Mouse (Mus musculus): ENCODE measurements around the gene Krt222. TPM values are rescaled to one million over a fixed set of nuclear protein-coding genes. Genes with fewer than 3 reads are reported as not detected.

The Krt222 gene
- polyA plus RNA-seq, 1 experiment from 2014 or later = 3.4 TPM

DNA sequence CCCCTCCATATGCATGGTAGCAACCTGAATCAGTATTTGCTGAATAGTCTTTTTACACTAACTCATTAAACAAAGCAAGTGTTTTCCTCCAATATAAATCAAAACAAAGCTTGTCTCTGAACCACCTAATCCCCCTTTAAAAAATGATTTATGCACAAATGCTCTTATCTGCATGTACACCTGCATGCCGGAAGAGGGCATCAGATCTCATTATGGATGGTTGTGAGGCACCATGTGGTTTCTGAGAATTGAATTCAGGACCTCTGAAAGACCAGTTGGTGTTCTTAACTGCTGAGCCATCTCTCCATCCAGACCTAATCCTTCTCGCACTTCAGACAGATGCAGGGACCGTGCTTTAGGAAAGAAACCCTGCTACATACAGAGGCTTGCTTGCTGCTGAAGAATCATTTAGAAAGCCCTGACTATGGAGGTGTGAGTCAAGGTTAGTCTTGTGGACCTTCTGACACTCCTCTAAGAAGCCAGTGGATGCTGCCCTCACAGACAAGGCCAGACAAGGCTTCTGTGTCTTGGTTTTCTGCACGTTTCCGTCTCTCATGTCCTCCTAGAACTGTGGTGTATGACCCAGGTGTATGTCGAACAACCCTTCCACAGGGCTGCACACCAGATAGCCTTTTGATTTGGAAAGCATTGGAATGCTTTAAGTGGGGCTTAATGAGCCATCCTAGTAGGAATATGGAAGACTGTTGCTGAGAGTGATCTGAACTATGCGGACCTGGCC is 26.5 kb downstream of the Krt222 start:
- H3K4me1 ChIP-seq (ENCODE audit: control insufficient read depth in 2 of 2, insufficient read depth in 2 of 2, low read length in 2 of 2) = peaks cover 2 to 8% of the 10 kb centered on the region in 2 experiments; a peak in 3 of 4 replicates
- no peak overlapping the region for H3K27ac ChIP-seq (replicated peaks in 1 of 2; ENCODE audit: control insufficient read depth in 1 of 2, insufficient read depth in 1 of 2, low read depth in 2 of 2, low read length in 2 of 2)
- WGBS = 87% methylated on average over 7 of the region's 7 CpGs
- no peaks in the 10 kb centered on the region for H3K27me3 ChIP-seq (ENCODE audit: control insufficient read depth, insufficient read depth, low read length)
- no peak overlapping the region for H3K4me3 ChIP-seq (ENCODE audit: control insufficient read depth in 1 of 2, insufficient read depth in 1 of 2, low read depth in 1 of 2, low read length in 2 of 2)
- no peak overlapping the region for H3K9ac ChIP-seq (ENCODE audit: low read length)
- no peaks in the 10 kb centered on the region for H3K9me3 ChIP-seq (ENCODE audit: control insufficient read depth, low read length)
- H3K4me2 ChIP-seq (ENCODE audit: low read length) = no peak overlapping the region
- no peak for ATAC-seq (ENCODE audit: insufficient number of reproducible peaks, insufficient read depth, low FRiP score, low read depth)
- H3K36me3 ChIP-seq (ENCODE audit: control insufficient read depth, insufficient read depth, low read length) = peaks cover 96% of the 10 kb centered on the region

DNA sequence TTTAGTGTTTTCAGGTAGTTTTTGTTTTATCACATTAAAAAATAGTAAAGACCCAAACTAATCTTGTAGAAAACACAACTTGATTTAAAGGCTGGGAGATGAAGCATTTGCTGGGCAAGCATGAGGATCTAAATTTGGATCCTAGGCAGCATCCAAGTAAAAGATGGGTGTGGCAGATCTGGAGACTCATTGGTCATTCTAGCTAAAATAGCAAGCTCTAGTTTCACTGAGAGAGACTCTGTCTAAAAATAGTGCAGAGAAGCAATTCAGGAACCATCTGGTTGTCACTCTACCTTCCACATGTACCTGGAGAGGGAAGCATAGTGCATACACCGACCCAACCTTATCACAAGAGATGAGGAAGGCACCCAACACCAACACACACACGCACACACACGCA is 27.7 kb downstream of the Krt222 start:
- Histone ChIP-seq H3K4me3 (ENCODE audit: control insufficient read depth in 1 of 2, insufficient read depth in 1 of 2, low read depth in 1 of 2, low read length in 2 of 2) (no peak overlapping the region), H3K4me1 (ENCODE audit: control insufficient read depth in 2 of 2, insufficient read depth in 2 of 2, low read length in 2 of 2) (peaks cover 2 to 8% of the 10 kb centered on the region in 2 experiments; a peak in 3 of 4 replicates), H3K9me3 (ENCODE audit: control insufficient read depth, low read length) (no peaks in the 10 kb centered on the region), H3K9ac (ENCODE audit: low read length) (no peak overlapping the region), H3K27ac (replicated peaks in 1 of 2; ENCODE audit: control insufficient read depth in 1 of 2, insufficient read depth in 1 of 2, low read depth in 2 of 2, low read length in 2 of 2) (peak overlapping the region in 1 of 2 experiments; percentile 62; a peak in 2 of 4 replicates), H3K27me3 (ENCODE audit: control insufficient read depth, insufficient read depth, low read length) (no peaks in the 10 kb centered on the region), H3K36me3 (ENCODE audit: control insufficient read depth, insufficient read depth, low read length) (peaks cover 99% of the 10 kb centered on the region), H3K4me2 (ENCODE audit: low read length) (0 out of 2 replicates have a peak overlapping the region, but pooled peaks have one; percentile 11)
- ATAC-seq (ENCODE audit: insufficient number of reproducible peaks, insufficient read depth, low FRiP score, low read depth) = no peak
- 67% methylated on average over 3 of the region's 3 CpGs for WGBS

DNA sequence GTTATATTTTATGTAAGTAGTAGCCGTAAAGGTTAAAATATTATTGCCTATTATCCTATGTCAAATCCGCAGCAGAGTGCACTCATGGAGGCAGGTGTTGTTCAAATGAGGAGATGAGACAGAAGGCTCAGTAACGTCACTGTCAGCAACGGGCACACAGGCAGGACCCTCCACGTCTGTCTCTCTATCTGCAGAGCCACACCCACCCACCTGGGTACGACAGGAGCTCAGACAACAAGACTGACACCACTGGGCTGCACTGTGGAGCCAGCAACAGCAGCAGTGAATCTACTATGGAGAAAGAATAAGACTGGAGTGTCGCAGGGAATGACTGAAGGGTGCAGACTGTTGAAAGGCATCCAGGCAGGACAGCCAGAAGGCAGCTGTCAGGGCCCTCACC is 31.2 kb downstream of the Krt222 start:
- Histone ChIP-seq H3K9me3 (ENCODE audit: control insufficient read depth, low read length) (no peaks in the 10 kb centered on the region), H3K36me3 (ENCODE audit: control insufficient read depth, insufficient read depth, low read length) (peaks cover 86% of the 10 kb centered on the region), H3K4me3 (ENCODE audit: control insufficient read depth in 1 of 2, insufficient read depth in 1 of 2, low read depth in 1 of 2, low read length in 2 of 2) (no peak overlapping the region), H3K9ac (ENCODE audit: low read length) (no peak overlapping the region), H3K27me3 (ENCODE audit: control insufficient read depth, insufficient read depth, low read length) (no peaks in the 10 kb centered on the region), H3K27ac (replicated peaks in 1 of 2; ENCODE audit: control insufficient read depth in 1 of 2, insufficient read depth in 1 of 2, low read depth in 2 of 2, low read length in 2 of 2) (no peak overlapping the region), H3K4me1 (ENCODE audit: control insufficient read depth in 2 of 2, insufficient read depth in 2 of 2, low read length in 2 of 2) (peaks cover 9 to 25% of the 10 kb centered on the region in 2 experiments), H3K4me2 (ENCODE audit: low read length) (no peak overlapping the region)
- ATAC-seq (ENCODE audit: insufficient number of reproducible peaks, insufficient read depth, low FRiP score, low read depth) = no peak
- 70% methylated on average over 7 of the region's 7 CpGs for WGBS

DNA sequence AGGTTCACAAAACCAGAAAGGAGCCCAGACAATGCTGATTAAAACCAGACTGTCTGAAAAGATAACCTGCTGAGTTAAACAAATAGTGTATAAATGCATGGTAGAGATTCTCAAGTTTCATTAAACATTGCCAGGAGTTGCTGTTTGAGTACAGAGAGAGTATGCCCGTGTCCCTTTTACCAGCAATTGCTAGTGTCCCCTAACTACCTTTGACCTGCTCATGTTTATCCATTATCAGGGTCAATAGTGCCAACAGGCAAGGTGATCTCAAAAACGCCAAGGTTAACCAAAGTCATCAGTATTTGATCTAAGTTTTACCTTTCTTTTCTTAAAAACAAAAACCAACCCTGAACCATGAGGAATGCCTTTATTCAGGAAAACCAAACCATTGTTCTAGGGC is 31.9 kb downstream of the Krt222 start:
- whole genome bisulfite sequencing = 84% methylated on average over 2 of the region's 2 CpGs

DNA sequence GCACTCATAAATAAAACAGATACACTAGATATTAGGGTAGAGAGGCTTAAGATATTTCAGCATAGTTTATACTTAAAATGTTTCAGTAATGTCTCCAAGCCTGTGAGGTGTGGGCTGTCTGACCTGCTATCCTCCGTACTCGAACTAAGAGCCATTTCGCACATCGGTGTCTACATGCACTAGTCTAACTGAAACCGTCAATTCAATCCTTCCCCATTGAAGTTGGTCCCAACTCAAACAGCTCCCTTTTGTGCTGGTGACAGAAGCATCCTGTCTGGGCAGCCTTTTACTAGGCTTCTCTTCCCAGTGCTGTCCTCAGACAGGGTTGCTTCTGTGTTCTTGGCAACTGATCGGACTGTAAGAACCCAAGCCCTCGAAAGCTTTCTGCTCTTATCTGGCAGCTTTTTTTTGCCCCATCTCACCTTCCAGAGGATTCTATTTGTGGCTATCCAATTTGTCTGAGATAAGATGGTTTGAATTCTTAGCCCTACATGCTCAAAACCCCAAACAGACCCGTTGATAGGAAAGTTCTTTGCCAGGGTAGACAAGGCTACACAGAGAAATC is 35.7 kb downstream of the Krt222 start:
- peak overlapping the region; percentile 53 to 71 for H3K27ac ChIP-seq (replicated peaks in 1 of 2; ENCODE audit: control insufficient read depth in 1 of 2, insufficient read depth in 1 of 2, low read depth in 2 of 2, low read length in 2 of 2)
- peaks cover 41% of the 10 kb centered on the region for H3K36me3 ChIP-seq (ENCODE audit: control insufficient read depth, insufficient read depth, low read length)
- no peak overlapping the region for H3K4me3 ChIP-seq (ENCODE audit: control insufficient read depth in 1 of 2, insufficient read depth in 1 of 2, low read depth in 1 of 2, low read length in 2 of 2)
- peak overlapping the region; percentile 38 for H3K4me2 ChIP-seq (ENCODE audit: low read length)
- H3K9me3 ChIP-seq (ENCODE audit: control insufficient read depth, low read length) = no peaks in the 10 kb centered on the region
- no peak; the same call in 1 of the 2 replicates for ATAC-seq (ENCODE audit: insufficient number of reproducible peaks, insufficient read depth, low FRiP score, low read depth)
- 0 out of 2 replicates have a peak overlapping the region, but pooled peaks have one; percentile 25 for H3K9ac ChIP-seq (ENCODE audit: low read length)
- peaks cover 10 to 30% of the 10 kb centered on the region in 2 experiments for H3K4me1 ChIP-seq (ENCODE audit: control insufficient read depth in 2 of 2, insufficient read depth in 2 of 2, low read length in 2 of 2)
- 31% methylated on average over 8 of the region's 8 CpGs for WGBS
- H3K27me3 ChIP-seq (ENCODE audit: control insufficient read depth, insufficient read depth, low read length) = no peaks in the 10 kb centered on the region

More for the DNA sequence above, 31.9 kb downstream of the Krt222 start:
- Histone ChIP-seq H3K4me3 (ENCODE audit: control insufficient read depth in 1 of 2, insufficient read depth in 1 of 2, low read depth in 1 of 2, low read length in 2 of 2) (no peak overlapping the region), H3K9me3 (ENCODE audit: control insufficient read depth, low read length) (no peaks in the 10 kb centered on the region), H3K4me1 (ENCODE audit: control insufficient read depth in 2 of 2, insufficient read depth in 2 of 2, low read length in 2 of 2) (peaks cover 12 to 32% of the 10 kb centered on the region in 2 experiments), H3K36me3 (ENCODE audit: control insufficient read depth, insufficient read depth, low read length) (peaks cover 78% of the 10 kb centered on the region), H3K9ac (ENCODE audit: low read length) (no peak overlapping the region), H3K27ac (replicated peaks in 1 of 2; ENCODE audit: control insufficient read depth in 1 of 2, insufficient read depth in 1 of 2, low read depth in 2 of 2, low read length in 2 of 2) (no peak overlapping the region), H3K27me3 (ENCODE audit: control insufficient read depth, insufficient read depth, low read length) (no peaks in the 10 kb centered on the region), H3K4me2 (ENCODE audit: low read length) (no peak overlapping the region)
- ATAC-seq (ENCODE audit: insufficient number of reproducible peaks, insufficient read depth, low FRiP score, low read depth) = no peak

DNA sequence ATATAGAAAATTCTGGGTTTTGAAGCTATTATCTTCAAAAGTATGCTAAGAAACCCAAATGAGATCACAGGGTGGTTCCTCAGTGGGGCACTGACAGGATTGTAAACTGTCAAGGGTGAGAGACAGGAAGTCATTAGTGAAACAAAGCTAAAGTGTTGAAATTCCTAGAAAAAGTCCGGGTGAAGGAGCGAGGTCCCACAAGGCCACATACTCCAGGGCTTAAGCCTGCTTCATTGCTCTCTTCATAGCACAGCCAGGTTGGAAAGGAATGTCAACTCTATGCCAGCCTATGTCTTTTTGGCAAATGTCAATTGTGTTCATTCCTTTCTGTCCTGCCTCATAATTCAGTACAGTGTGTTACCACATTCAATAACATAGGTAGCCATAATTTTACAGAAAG is 36.4 kb downstream of the Krt222 start:
- Histone ChIP-seq H3K4me1 (ENCODE audit: control insufficient read depth in 2 of 2, insufficient read depth in 2 of 2, low read length in 2 of 2) (peaks cover 10 to 30% of the 10 kb centered on the region in 2 experiments), H3K27me3 (ENCODE audit: control insufficient read depth, insufficient read depth, low read length) (no peaks in the 10 kb centered on the region), H3K4me3 (ENCODE audit: control insufficient read depth in 1 of 2, insufficient read depth in 1 of 2, low read depth in 1 of 2, low read length in 2 of 2) (no peak overlapping the region), H3K9me3 (ENCODE audit: control insufficient read depth, low read length) (no peaks in the 10 kb centered on the region), H3K4me2 (ENCODE audit: low read length) (no peak overlapping the region), H3K36me3 (ENCODE audit: control insufficient read depth, insufficient read depth, low read length) (peaks cover 34% of the 10 kb centered on the region), H3K9ac (ENCODE audit: low read length) (peak overlapping the region; percentile 11; the same call in 1 of the 2 replicates), H3K27ac (replicated peaks in 1 of 2; ENCODE audit: control insufficient read depth in 1 of 2, insufficient read depth in 1 of 2, low read depth in 2 of 2, low read length in 2 of 2) (peak overlapping the region in 1 of 2 experiments; percentile 71; a peak in 2 of 4 replicates)
- ATAC-seq (ENCODE audit: insufficient number of reproducible peaks, insufficient read depth, low FRiP score, low read depth) = no peak
- 15% methylated on average over 2 of the region's 2 CpGs for WGBS

DNA sequence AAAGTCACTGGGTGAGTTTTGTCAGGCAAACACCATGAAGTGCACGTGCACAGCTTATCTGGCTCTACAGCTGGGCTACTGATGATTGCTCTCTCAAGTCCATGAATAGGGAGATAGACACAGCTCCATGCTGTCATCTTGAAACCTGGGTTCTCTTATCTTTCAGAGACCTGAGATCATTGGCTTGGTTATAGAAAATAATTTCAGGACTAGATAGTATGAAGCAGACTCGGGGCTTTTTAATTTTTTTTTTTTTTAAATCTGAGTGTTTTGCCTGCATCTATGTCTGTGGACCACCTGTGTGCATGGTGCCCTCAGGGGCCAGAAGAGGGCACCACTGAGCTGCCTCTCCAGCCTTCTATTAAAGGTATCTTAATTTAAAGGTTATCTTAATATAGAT is 36.9 kb downstream of the Krt222 start:
- H3K4me3 ChIP-seq (ENCODE audit: control insufficient read depth in 1 of 2, insufficient read depth in 1 of 2, low read depth in 1 of 2, low read length in 2 of 2) = no peak overlapping the region
- peaks cover 29% of the 10 kb centered on the region for H3K36me3 ChIP-seq (ENCODE audit: control insufficient read depth, insufficient read depth, low read length)
- H3K9me3 ChIP-seq (ENCODE audit: control insufficient read depth, low read length) = no peaks in the 10 kb centered on the region
- no peak overlapping the region for H3K4me2 ChIP-seq (ENCODE audit: low read length)
- H3K27me3 ChIP-seq (ENCODE audit: control insufficient read depth, insufficient read depth, low read length) = no peaks in the 10 kb centered on the region
- H3K4me1 ChIP-seq (ENCODE audit: control insufficient read depth in 2 of 2, insufficient read depth in 2 of 2, low read length in 2 of 2) = peaks cover 10 to 30% of the 10 kb centered on the region in 2 experiments
- 7% methylated on average over 2 of the region's 2 CpGs for WGBS
- H3K27ac ChIP-seq (replicated peaks in 1 of 2; ENCODE audit: control insufficient read depth in 1 of 2, insufficient read depth in 1 of 2, low read depth in 2 of 2, low read length in 2 of 2) = no peak overlapping the region
- no peak for ATAC-seq (ENCODE audit: insufficient number of reproducible peaks, insufficient read depth, low FRiP score, low read depth)
- no peak overlapping the region for H3K9ac ChIP-seq (ENCODE audit: low read length)

Measured in heart, embryonic 14.5 days (tissue).